ENCODE assay signal across 8 mouse cellular contexts in the genomic region with DNA sequence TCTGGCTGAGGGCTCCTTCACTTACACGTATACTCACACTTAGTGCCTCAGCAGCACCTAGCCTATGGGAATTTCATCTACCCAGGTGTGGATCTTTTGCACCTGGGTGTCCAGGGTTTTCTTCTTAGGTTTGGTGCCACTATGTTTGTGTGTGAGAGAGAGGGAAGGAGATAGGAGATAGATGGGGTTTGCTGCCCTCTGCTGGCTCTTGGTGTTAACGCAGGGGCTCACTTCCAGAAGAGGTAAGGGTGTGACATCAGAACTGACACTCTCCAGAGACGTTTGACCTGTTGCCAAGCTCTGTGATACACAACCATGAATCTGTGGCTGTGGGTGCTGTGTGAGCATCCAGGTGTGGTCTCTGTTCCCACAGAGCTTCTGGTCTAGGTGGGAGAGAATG.
A peak's percentile ranks its signal among the peaks of the same experiment; 100 is the strongest.
DNase-seq lines count a peak whose midpoint lies in the region; ATAC-seq and TF ChIP-seq lines count a peak whose summit lies in the region.

No protein-coding gene starts in this region.

- H3K4me2 ChIP-seq in limb, embryonic 14.5 days (replicated peaks; ENCODE audit: low read depth, low read length, severe bottlenecking): no peak overlapping the region
- no peak overlapping the region for H3K4me2 ChIP-seq in stomach, postnatal 0 days (replicated peaks; ENCODE audit: low read depth)

- in situ Hi-C loops in Patski (cut with MboI; ENCODE audit: low pct_unique_long_range_greater_than_20kb): loop anchor here (5.0 kb wide), 1 partner anchor 54 kb away; no protein-coding TSS in a partner anchor

- no peak for TF ChIP-seq EP300 in stomach, postnatal 0 days (optimal IDR thresholded peaks at IDR 0.05)

- H3K4me1 ChIP-seq in limb, embryonic 14.5 days (ENCODE audit: control insufficient read depth, insufficient read depth, low read length): no peaks in the 10 kb centered on the region
- H3K4me1 ChIP-seq in stomach, postnatal 0 days (replicated peaks; ENCODE audit: control insufficient read depth, insufficient read depth): no peaks in the 10 kb centered on the region

- H3K9ac ChIP-seq in limb, embryonic 14.5 days (ENCODE audit: low read depth, low read length, severe bottlenecking): no peak overlapping the region
- H3K9ac ChIP-seq in stomach, postnatal 0 days (ENCODE audit: low read length): no peak overlapping the region

- WGBS in limb, embryonic 14.5 days: 16% methylated on average over 3 of the region's 3 CpGs
- 11% methylated on average over 3 of the region's 3 CpGs for WGBS in stomach, postnatal 0 days

- CTCF ChIA-PET in Patski (lab: Charles Lee): interaction anchor here (0.6 to 2.6 kb wide), 19 partner anchors 8 to 79 kb away, joined by 3 to 11 read pairs (median 4); no protein-coding TSS in a partner anchor

- H3K27me3 ChIP-seq in Patski: no peaks in the 10 kb centered on the region
- no peaks in the 10 kb centered on the region for H3K27me3 ChIP-seq in limb, embryonic 14.5 days (ENCODE audit: control insufficient read depth, insufficient read depth, low read length)
- H3K27me3 ChIP-seq in stomach, postnatal 0 days (ENCODE audit: control insufficient read depth, insufficient read depth, low read length): no peaks in the 10 kb centered on the region

- no peak overlapping the region for H3K4me3 ChIP-seq in limb, embryonic 14.5 days (replicated peaks; ENCODE audit: low read length)
- no peak overlapping the region for H3K4me3 ChIP-seq in stomach, postnatal 0 days (ENCODE audit: low read depth, low read length)

- POLR2A ChIA-PET in Patski (lab: Charles Lee): interaction anchor here (0.6 to 1.7 kb wide), 2 partner anchors 37 to 79 kb away, joined by 3 to 5 read pairs; no protein-coding TSS in a partner anchor

- ATAC-seq in Patski: peak; percentile 74
- ATAC-seq in limb, embryonic 14.5 days (ENCODE audit: low FRiP score, low read depth): no peak
- peak; percentile 36; the same call in 1 of the 2 replicates for ATAC-seq in stomach, postnatal 0 days (ENCODE audit: low FRiP score, low TSS enrichment)

- DNase-seq in A20 (ENCODE audit: low read depth, low spot score) (peak; percentile 65), Patski (ENCODE audit: low read depth, low spot score) (no peak)
- DNase-seq in cerebellum, postnatal 10 days: peak; percentile 88 to 92
- DNase-seq in frontal cortex, postnatal 25 days (ENCODE audit: low spot score in 2 of 2): peak; percentile 64 to 73
- peak; percentile 73 for DNase-seq in kidney, adult 18-20 months
- peak; percentile 70 for DNase-seq in limb, embryonic 14.5 days (ENCODE audit: low spot score)
- DNase-seq in natural killer cell, adult 2 months (ENCODE audit: low spot score in 2 of 2): peak; percentile 12 to 30
- DNase-seq in stomach, postnatal 0 days (ENCODE audit: low spot score): peak; percentile 69

- H3K9me3 ChIP-seq in limb, embryonic 14.5 days (ENCODE audit: control insufficient read depth, low read length): no peaks in the 10 kb centered on the region
- H3K9me3 ChIP-seq in stomach, postnatal 0 days (ENCODE audit: control insufficient read depth, low read length): no peaks in the 10 kb centered on the region

- TF ChIP-seq POLR2A in limb, embryonic 14.5 days (IDR thresholded peaks at IDR 0.05; ENCODE audit: borderline replicate concordance, extremely low read depth, insufficient read depth, insufficient read length): no peak

- no peak overlapping the region for H3K27ac ChIP-seq in limb, embryonic 14.5 days (replicated peaks; ENCODE audit: low read depth, low read length)
- no peak overlapping the region for H3K27ac ChIP-seq in stomach, postnatal 0 days (replicated peaks)

- peak; percentile 89 for TF ChIP-seq CTCF in Patski (IDR thresholded peaks at IDR 0.05)
- peak; percentile 89 for TF ChIP-seq CTCF in stomach, postnatal 0 days (IDR thresholded peaks at IDR 0.05; ENCODE audit: low read depth)

- no peaks in the 10 kb centered on the region for H3K36me3 ChIP-seq in limb, embryonic 14.5 days (ENCODE audit: control insufficient read depth, insufficient read depth, low read length)
- H3K36me3 ChIP-seq in stomach, postnatal 0 days (ENCODE audit: control insufficient read depth, insufficient read depth, low read length): no peaks in the 10 kb centered on the region
